Mouse (Mus musculus) G1E (cell line): Measurements from ENCODE around the gene Inpp1.
A peak's percentile ranks its signal among the peaks of the same experiment; 100 is the strongest.

Source experiments
- CTCF ChIP-seq: IDR thresholded peaks from 2 replicates; pipeline ENCODE4 v1.5.1; 2012; ENCODE audit warnings: low read depth, low read length, inconsistent platforms, mixed read lengths
- GATA1 ChIP-seq: IDR thresholded peaks from 2 replicates; pipeline ENCODE4 v1.6.1; 2012; ENCODE audit warnings: borderline replicate concordance, low read length, inconsistent platforms, mixed read lengths
- GATA2 ChIP-seq: IDR thresholded peaks from 2 replicates; pipeline ENCODE4 v1.6.1; 2012; ENCODE audit warnings: low read depth, low read length, inconsistent platforms, borderline replicate concordance

- TF ChIP-seq CTCF: peak; percentile 58
- no peak for TF ChIP-seq GATA2
- TF ChIP-seq GATA1: no peak
Observed at GRCm38 (mm10) chr1:52748260-52748659, 69.2 kb downstream of the Inpp1 start.
